Mouse (Mus musculus) splenic B cell, adult 2 months (primary cell): ENCODE measurements around the gene Ugt1a9.
"Not testable (repeated sequence)": the region's sequence is repeated elsewhere in the genome, so short reads cannot be mapped to it uniquely, and the experiment has no call there.

Source experiments
- DNase-seq: peaks from one replicate; pipeline ENCODE4 v3.0.0-alpha.2; 2011; ENCODE audit warnings: low read depth, low spot score
- H3K27me3 ChIP-seq: 2 replicates; pipeline ENCODE4 v1.6.1; 2012; ENCODE audit warnings: mild to moderate bottlenecking, low read length, moderate library complexity, mixed read lengths; ENCODE audit not compliant: control insufficient read depth, poor library complexity, insufficient read depth, severe bottlenecking
- H3K36me3 ChIP-seq: 2 replicates; pipeline ENCODE4 v1.6.1; 2012; ENCODE audit warnings: mild to moderate bottlenecking, low read length, moderate library complexity, mixed read lengths; ENCODE audit not compliant: control insufficient read depth, poor library complexity, insufficient read depth, severe bottlenecking

The Ugt1a9 gene

DNA sequence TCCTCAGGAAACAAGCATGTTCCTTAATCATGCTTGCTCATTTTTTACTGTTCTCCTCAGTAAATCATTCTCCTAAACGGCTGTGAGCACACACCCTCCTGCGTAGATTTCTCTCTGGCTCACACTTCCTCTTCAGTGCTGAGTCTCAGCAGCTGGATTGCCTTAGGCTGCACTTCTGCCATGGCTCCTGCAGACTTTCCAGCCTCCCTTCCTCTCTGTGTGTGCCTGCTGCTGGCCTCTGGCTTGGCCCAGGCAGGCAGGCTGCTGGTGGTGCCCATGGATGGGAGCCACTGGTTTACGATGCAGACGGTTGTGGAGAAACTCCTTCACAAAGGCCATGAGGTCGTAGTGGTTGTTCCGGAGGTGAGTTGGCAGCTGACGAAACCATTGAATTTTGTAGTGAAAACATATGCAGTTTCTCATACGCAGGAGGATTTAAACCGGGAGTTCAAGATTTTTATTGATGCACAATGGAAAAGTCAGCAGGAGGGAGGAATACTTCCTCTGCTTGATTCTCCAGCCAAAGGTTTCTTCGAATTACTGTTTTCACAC lies 24.4 kb downstream of the Ugt1a9 start, which contains the start of gene Ugt1a7c:
Gene Ugt1a7c, plus strand, starts transcription at position 122 of the 552 bp plus-strand sequence.
- peak; percentile 28 for DNase-seq
- no peaks in the 10 kb centered on the region for H3K27me3 ChIP-seq
- no peaks in the 10 kb centered on the region for H3K36me3 ChIP-seq

DNA sequence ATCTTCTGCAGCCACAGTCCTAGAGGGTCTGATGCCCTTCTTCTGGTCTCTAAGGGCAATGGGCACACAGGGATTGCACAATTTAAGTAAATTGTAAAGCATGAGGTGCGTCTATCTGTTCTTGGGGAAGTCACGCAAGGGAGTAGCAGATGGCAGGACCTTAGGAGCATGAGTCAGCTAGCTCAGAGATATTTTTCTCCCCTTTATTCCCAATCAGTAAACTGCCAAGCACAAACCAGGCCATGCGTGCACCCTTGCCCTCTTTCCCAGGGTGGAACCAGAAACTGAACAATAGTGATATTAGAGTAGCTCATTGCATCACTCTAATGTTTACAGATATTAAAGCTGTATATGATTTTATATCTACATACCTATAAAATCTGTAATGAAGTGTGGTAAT lies 27.9 kb downstream of the Ugt1a9 start:
- H3K36me3 ChIP-seq, H3K27me3 ChIP-seq, DNase-seq: not testable (repeated sequence)

DNA sequence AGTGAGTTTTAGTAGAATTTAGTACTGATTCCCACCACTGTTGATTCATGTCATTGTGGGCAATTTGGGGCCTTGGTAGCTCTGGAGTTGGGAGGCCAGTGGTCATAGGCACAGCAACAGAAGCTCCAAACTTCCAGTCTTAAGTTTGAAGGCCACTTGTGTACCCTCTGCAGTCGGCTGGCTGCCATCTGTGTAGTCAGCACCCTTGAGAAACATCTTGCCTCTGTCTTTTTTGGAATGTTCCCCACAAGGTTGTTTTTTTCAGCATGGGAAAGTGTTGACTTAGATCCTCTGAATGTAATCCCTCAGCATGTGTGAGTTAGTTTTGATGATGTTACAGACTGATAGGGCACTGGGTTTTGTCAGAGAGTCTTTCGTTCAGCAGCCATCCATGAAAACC lies 29.1 kb downstream of the Ugt1a9 start:
- not testable (repeated sequence) for H3K27me3 ChIP-seq, DNase-seq, H3K36me3 ChIP-seq

GRCm38 (mm10) chr1:88103019-88103418 lies 32.4 kb downstream of the Ugt1a9 start, which contains the start of gene Ugt1a6b:
Gene Ugt1a6b, plus strand, starts transcription at chr1:88103252.
- not testable (repeated sequence) for H3K36me3 ChIP-seq, DNase-seq, H3K27me3 ChIP-seq

DNA sequence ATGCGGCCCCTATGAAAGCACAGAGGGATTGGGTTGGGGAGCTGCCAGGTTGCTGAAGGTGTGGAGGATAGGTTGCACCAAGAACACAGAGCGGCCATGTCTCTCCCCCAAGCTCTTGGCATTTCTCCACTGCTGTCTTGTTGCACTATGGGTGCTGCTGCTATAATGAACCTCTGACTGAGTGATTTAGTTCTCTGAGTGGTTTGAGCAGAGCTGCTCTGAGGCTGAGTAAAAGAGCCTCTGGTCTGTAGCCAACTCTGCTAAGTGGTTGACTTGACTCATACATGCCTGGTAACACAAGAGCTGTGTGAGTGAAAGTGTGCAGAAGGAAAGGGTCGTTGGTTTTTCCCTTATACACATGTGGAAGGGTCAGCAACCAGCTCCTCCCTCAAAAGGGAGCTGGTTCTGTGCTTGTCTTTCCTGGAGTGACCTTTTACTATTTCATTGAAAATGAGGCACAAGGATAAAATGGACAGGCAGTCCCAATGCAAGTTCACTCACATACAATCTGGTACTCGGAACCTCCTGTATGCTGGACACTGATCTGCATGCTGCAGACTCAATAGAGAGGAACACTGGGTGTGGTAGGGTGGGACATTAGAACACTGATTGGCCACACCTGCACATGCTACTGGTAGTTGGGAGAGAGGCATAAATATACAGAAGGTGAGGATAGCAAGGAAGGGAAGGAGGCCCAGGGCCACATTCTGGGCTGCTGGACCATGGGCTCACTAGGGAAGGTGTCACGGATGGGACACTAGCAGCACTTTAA lies 33.3 kb downstream of the Ugt1a9 start:
- DNase-seq, result not testable (repeated sequence)

DNA sequence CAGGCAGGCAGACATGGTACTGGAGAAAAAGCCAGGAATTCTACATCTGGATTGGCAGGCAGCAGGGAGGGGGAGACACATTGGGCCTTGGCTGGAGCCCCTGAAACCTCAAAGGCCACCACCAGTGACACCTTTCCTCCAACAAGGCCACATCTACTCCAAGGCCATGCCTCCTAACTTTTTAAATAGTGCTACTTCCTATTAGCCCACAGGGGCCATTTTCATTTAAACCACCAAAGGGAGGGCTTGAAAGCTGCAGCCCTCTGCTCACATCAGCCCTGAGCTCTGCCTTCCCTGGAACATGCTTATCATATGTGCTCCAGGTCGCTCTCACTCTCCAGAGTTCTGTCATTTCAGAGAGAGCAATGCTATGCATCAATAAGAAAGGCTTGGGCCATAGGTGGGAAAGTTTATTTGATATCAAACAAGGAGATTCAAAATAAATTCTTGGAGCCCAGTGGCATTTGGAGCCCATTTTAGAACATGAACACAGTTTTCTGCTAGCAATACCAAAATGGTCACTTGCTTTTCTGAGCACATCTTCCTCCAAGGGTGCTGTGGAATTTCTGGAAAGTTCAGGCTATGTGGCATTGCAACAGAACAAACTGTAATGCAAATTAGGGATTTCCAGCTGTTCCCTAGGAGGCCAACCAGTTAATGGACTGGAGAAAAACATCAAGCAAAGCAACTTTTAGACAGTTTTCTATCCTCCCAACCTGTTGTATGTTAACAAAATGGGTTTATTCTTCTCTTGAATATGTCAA lies 34.2 kb downstream of the Ugt1a9 start:
- Histone ChIP-seq H3K36me3 (no peaks in the 10 kb centered on the region), H3K27me3 (no peaks in the 10 kb centered on the region)
- DNase-seq, result no peak

More for the DNA sequence above, 33.3 kb downstream of the Ugt1a9 start:
- H3K27me3 ChIP-seq, H3K36me3 ChIP-seq: not testable (repeated sequence)

- DNase-seq, result no peak
- H3K27me3 ChIP-seq, result no peaks in the 10 kb centered on the region
- H3K36me3 ChIP-seq, result no peaks in the 10 kb centered on the region
Observed at GRCm38 (mm10) chr1:88105656-88106055, 35.1 kb downstream of the Ugt1a9 start.

- H3K36me3 ChIP-seq, DNase-seq, H3K27me3 ChIP-seq: not testable (repeated sequence)
Observed at GRCm38 (mm10) chr1:88109027-88109557, 38.5 kb downstream of the Ugt1a9 start.

- not testable (repeated sequence) for DNase-seq, H3K36me3 ChIP-seq, H3K27me3 ChIP-seq
Observed at GRCm38 (mm10) chr1:88109604-88110003, 39.0 kb downstream of the Ugt1a9 start.

- DNase-seq, H3K27me3 ChIP-seq, H3K36me3 ChIP-seq: not testable (repeated sequence)
Observed at GRCm38 (mm10) chr1:88112769-88113168, 42.2 kb downstream of the Ugt1a9 start.

GRCm38 (mm10) chr1:88120550-88120949 lies 50.0 kb downstream of the Ugt1a9 start:
- H3K27me3 ChIP-seq, DNase-seq, H3K36me3 ChIP-seq: not testable (repeated sequence)

DNA sequence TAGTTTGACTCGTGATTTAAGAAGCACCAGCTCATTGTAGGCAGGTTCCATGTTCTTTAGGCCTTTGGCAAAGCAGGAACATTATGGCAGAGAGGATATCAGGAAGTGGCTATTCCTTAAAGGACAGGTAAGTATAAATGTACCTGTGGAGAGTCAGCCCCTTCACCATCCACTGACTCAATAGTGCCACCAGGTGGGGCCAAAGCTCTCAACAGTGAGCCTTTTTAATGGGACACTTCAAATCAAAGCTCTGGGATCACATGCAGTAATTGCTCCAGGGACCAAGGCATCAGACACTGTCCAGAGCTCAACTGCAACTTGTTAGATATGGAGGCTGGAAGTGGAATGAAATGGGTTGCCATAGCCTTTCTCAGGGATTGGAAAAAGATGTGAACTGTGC lies 50.9 kb downstream of the Ugt1a9 start:
- not testable (repeated sequence) for H3K27me3 ChIP-seq, H3K36me3 ChIP-seq
- peak; percentile 11 for DNase-seq

DNA sequence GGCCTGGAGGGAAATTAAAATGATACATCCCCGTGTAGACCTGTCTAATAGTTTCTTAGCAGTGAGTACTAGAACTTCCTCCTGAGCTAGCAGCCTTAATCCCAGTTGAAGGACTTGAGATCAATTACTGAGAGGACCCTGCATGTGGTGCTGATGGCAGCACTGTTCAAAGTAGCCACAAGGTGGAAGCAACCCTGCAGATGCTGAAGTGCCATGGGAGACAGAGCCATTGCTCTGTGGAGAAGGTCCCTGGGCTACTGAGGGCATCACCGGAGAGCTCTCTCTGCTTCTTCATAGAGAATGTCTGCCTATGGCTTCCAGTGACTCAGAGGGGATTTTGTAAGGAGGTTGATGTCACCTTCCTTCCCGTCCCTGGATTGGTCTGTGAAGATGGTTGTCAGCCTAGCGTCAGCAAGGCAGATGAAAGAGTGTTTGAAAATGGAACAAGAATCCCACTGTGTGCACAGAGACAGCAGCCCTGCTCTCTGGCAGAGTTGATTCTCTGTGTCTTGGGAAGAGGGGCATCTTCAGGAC lies 55.3 kb downstream of the Ugt1a9 start:
- DNase-seq, H3K36me3 ChIP-seq, H3K27me3 ChIP-seq: not testable (repeated sequence)

- H3K36me3 ChIP-seq, DNase-seq, H3K27me3 ChIP-seq: not testable (repeated sequence)
Observed at GRCm38 (mm10) chr1:88129091-88129490, 58.5 kb downstream of the Ugt1a9 start.

- not testable (repeated sequence) for H3K27me3 ChIP-seq, H3K36me3 ChIP-seq, DNase-seq
Observed at GRCm38 (mm10) chr1:88130223-88130622, 59.6 kb downstream of the Ugt1a9 start.
